Mouse (Mus musculus): ENCODE measurements around the gene Thsd4. TPM values are rescaled to one million over a fixed set of nuclear protein-coding genes. Genes with fewer than 3 reads are reported as not detected.
"Not testable (repeated sequence)": the region's sequence is repeated elsewhere in the genome, so short reads cannot be mapped to it uniquely, and the experiment has no call there.

Gene Thsd4
- polyA plus RNA-seq, 1 experiment from 2014 or later = 8.2 TPM

GRCm38 (mm10) chr9:60180936-60181335 is 340.9 kb downstream of the Thsd4 start:
- ATAC-seq (replicated peaks; ENCODE audit: extremely low read depth, insufficient read depth, low FRiP score) = no peak
- no peaks in the 10 kb centered on the region for H3K36me3 ChIP-seq (ENCODE audit: control insufficient read depth, insufficient read depth)
- H3K9ac ChIP-seq (ENCODE audit: low read length) = no peak overlapping the region
- H3K4me1 ChIP-seq (ENCODE audit: control insufficient read depth, insufficient read depth, low read length) = no peaks in the 10 kb centered on the region
- no peaks in the 10 kb centered on the region for H3K27me3 ChIP-seq (ENCODE audit: control insufficient read depth, insufficient read depth, low read length)
- no peak overlapping the region for H3K4me3 ChIP-seq (ENCODE audit: low read length)
- H3K9me3 ChIP-seq (replicated peaks; ENCODE audit: control insufficient read depth, low read length) = no peaks in the 10 kb centered on the region
- no peak overlapping the region for H3K27ac ChIP-seq (ENCODE audit: low read length)
- H3K4me2 ChIP-seq (ENCODE audit: low read depth, low read length) = no peak overlapping the region
- WGBS = 85% methylated on average over 3 of the region's 3 CpGs

- Histone ChIP-seq H3K9ac (ENCODE audit: low read length) (no peak overlapping the region), H3K36me3 (ENCODE audit: control insufficient read depth, insufficient read depth) (no peaks in the 10 kb centered on the region), H3K4me3 (ENCODE audit: low read length) (no peak overlapping the region), H3K4me1 (ENCODE audit: control insufficient read depth, insufficient read depth, low read length) (no peaks in the 10 kb centered on the region), H3K9me3 (replicated peaks; ENCODE audit: control insufficient read depth, low read length) (no peaks in the 10 kb centered on the region), H3K4me2 (ENCODE audit: low read depth, low read length) (no peak overlapping the region), H3K27ac (ENCODE audit: low read length) (no peak overlapping the region), H3K27me3 (ENCODE audit: control insufficient read depth, insufficient read depth, low read length) (no peaks in the 10 kb centered on the region)
- ATAC-seq (replicated peaks; ENCODE audit: extremely low read depth, insufficient read depth, low FRiP score) = no peak
- 79% methylated on average over 6 of the region's 6 CpGs for WGBS
These were observed 341.7 kb downstream of the Thsd4 start for GRCm38 (mm10) chr9:60180114-60180513.

GRCm38 (mm10) chr9:60176311-60176710 is 345.5 kb downstream of the Thsd4 start:
- no peaks in the 10 kb centered on the region for H3K4me1 ChIP-seq (ENCODE audit: control insufficient read depth, insufficient read depth, low read length)
- H3K36me3 ChIP-seq (ENCODE audit: control insufficient read depth, insufficient read depth) = no peaks in the 10 kb centered on the region
- 94% methylated on average over 3 of the region's 3 CpGs for WGBS
- H3K4me2 ChIP-seq (ENCODE audit: low read depth, low read length) = no peak overlapping the region
- H3K4me3 ChIP-seq (ENCODE audit: low read length) = no peak overlapping the region
- ATAC-seq (replicated peaks; ENCODE audit: extremely low read depth, insufficient read depth, low FRiP score) = no peak
- H3K9ac ChIP-seq (ENCODE audit: low read length) = no peak overlapping the region
- no peaks in the 10 kb centered on the region for H3K27me3 ChIP-seq (ENCODE audit: control insufficient read depth, insufficient read depth, low read length)
- no peak overlapping the region for H3K27ac ChIP-seq (ENCODE audit: low read length)
- no peaks in the 10 kb centered on the region for H3K9me3 ChIP-seq (replicated peaks; ENCODE audit: control insufficient read depth, low read length)

DNA sequence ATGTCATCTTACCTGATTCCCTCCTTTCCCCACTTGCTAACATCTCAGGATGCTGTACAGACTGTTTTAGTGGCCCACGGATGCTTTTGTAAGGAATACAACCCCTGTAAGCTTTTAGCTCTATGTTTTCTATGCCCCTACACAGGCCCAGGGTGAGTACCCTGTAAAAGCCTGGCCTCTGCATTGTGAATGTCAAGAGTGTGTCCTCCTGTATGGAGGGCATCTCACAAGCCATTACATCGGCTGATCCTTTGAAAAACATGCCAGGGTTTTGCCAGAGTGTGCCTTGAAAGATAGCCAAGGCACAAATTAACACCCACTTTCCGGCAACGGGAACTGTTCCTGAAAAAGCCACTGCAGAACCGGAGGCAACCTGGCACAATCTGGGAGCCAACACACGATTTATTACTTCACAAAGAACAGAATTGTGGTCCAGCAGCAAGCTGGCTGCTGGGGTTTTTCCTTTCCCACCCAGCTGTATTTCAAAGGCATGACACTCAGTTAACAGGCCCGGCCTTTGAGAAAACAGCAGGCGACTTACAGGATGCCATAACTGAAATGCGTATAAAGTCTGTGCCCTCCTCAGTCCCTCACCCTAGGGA is 349.3 kb downstream of the Thsd4 start:
- not testable (repeated sequence) for H3K9ac ChIP-seq (ENCODE audit: low read length); ATAC-seq (replicated peaks; ENCODE audit: extremely low read depth, insufficient read depth, low FRiP score); H3K4me3 ChIP-seq (ENCODE audit: low read length); H3K4me1 ChIP-seq (ENCODE audit: control insufficient read depth, insufficient read depth, low read length); H3K27ac ChIP-seq (ENCODE audit: low read length); H3K4me2 ChIP-seq (ENCODE audit: low read depth, low read length); H3K36me3 ChIP-seq (ENCODE audit: control insufficient read depth, insufficient read depth); H3K27me3 ChIP-seq (ENCODE audit: control insufficient read depth, insufficient read depth, low read length); H3K9me3 ChIP-seq (replicated peaks; ENCODE audit: control insufficient read depth, low read length)
- 52% methylated on average over 9 of the region's 9 CpGs for WGBS

DNA sequence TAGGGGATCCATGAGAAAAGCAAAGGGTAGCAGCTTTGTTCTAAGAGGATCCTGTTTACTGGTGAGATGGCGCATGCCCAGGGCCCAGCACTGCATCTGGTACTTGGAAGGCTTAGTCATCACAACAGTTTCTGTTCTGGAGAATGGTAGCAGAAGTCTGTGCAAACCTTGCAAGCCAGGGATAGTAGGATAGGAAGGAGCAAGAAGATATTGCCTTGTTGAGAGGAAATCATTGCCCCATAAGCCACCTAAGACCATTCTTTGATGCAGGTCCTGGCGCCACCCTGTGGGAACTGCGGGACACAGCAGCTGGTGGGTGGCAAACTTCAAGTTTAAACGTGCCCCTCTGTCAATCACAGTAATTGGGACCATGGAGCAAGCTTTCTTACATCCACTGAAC is 354.9 kb downstream of the Thsd4 start:
- no peak overlapping the region for H3K4me2 ChIP-seq (ENCODE audit: low read depth, low read length)
- 79% methylated on average over 4 of the region's 4 CpGs for WGBS
- no peaks in the 10 kb centered on the region for H3K36me3 ChIP-seq (ENCODE audit: control insufficient read depth, insufficient read depth)
- H3K27me3 ChIP-seq (ENCODE audit: control insufficient read depth, insufficient read depth, low read length) = no peaks in the 10 kb centered on the region
- H3K9me3 ChIP-seq (replicated peaks; ENCODE audit: control insufficient read depth, low read length) = no peaks in the 10 kb centered on the region
- no peaks in the 10 kb centered on the region for H3K4me1 ChIP-seq (ENCODE audit: control insufficient read depth, insufficient read depth, low read length)
- no peak for ATAC-seq (replicated peaks; ENCODE audit: extremely low read depth, insufficient read depth, low FRiP score)
- no peak overlapping the region for H3K27ac ChIP-seq (ENCODE audit: low read length)
- H3K9ac ChIP-seq (ENCODE audit: low read length) = no peak overlapping the region
- no peak overlapping the region for H3K4me3 ChIP-seq (ENCODE audit: low read length)

- Histone ChIP-seq H3K4me2 (ENCODE audit: low read depth, low read length) (no peak overlapping the region), H3K27me3 (ENCODE audit: control insufficient read depth, insufficient read depth, low read length) (no peaks in the 10 kb centered on the region), H3K27ac (ENCODE audit: low read length) (no peak overlapping the region), H3K4me3 (ENCODE audit: low read length) (no peak overlapping the region), H3K9ac (ENCODE audit: low read length) (no peak overlapping the region), H3K36me3 (ENCODE audit: control insufficient read depth, insufficient read depth) (no peaks in the 10 kb centered on the region), H3K9me3 (replicated peaks; ENCODE audit: control insufficient read depth, low read length) (no peaks in the 10 kb centered on the region), H3K4me1 (ENCODE audit: control insufficient read depth, insufficient read depth, low read length) (no peaks in the 10 kb centered on the region)
- 28% methylated on average over 5 of the region's 5 CpGs for WGBS
- no peak for ATAC-seq (replicated peaks; ENCODE audit: extremely low read depth, insufficient read depth, low FRiP score)
These were observed 361.0 kb downstream of the Thsd4 start for GRCm38 (mm10) chr9:60160855-60161254.

DNA sequence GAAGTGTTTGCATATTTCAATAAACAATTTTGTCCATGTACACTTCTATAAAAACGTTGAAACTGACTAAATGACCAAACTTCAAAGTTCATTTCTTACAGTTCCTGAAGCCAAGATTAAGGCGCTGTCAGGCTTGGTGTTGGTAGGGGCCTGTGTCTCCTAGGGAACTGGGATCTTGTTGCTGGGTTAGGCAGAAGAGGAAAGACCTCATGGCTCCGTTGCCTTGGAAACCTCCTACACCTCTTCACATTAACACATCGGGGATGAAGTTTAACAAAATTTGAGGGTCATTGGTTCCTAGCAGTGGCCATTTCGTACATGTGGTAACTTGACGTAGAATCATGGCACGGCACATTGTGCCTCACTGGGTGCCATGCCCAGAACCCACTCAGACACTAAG is 361.7 kb downstream of the Thsd4 start:
- Histone ChIP-seq H3K27me3 (ENCODE audit: control insufficient read depth, insufficient read depth, low read length) (no peaks in the 10 kb centered on the region), H3K4me1 (ENCODE audit: control insufficient read depth, insufficient read depth, low read length) (no peaks in the 10 kb centered on the region), H3K9ac (ENCODE audit: low read length) (no peak overlapping the region), H3K27ac (ENCODE audit: low read length) (no peak overlapping the region), H3K9me3 (replicated peaks; ENCODE audit: control insufficient read depth, low read length) (no peaks in the 10 kb centered on the region), H3K36me3 (ENCODE audit: control insufficient read depth, insufficient read depth) (no peaks in the 10 kb centered on the region), H3K4me2 (ENCODE audit: low read depth, low read length) (no peak overlapping the region), H3K4me3 (ENCODE audit: low read length) (no peak overlapping the region)
- WGBS = 80% methylated on average over 7 of the region's 7 CpGs
- ATAC-seq (replicated peaks; ENCODE audit: extremely low read depth, insufficient read depth, low FRiP score) = no peak

DNA sequence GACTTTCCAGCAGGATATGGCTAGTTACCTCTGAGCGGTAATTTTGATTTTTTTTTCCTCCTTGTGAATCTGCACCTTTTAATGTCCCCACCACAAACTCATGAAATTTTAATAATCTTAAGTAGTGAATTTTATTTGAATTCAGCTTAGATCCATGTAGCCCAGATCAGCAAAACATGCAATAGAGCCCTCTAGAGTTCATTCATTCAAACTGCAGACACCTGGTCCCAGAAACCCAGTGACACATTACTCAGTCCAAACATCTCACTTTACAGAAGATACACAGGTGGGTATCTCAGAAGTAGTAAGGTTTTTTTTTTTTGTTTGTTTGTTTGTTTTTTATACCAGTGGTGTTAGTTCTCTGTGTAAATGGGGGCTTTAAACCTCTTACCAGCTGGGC is 368.9 kb downstream of the Thsd4 start:
- H3K27ac ChIP-seq (ENCODE audit: low read length) = no peak overlapping the region
- 86% methylated on average over 1 of the region's 1 CpGs for WGBS
- ATAC-seq (replicated peaks; ENCODE audit: extremely low read depth, insufficient read depth, low FRiP score) = no peak

GRCm38 (mm10) chr9:60151897-60152627 is 369.8 kb downstream of the Thsd4 start:
- no peaks in the 10 kb centered on the region for H3K4me1 ChIP-seq (ENCODE audit: control insufficient read depth, insufficient read depth, low read length)
- H3K36me3 ChIP-seq (ENCODE audit: control insufficient read depth, insufficient read depth) = no peaks in the 10 kb centered on the region
- no peak overlapping the region for H3K27ac ChIP-seq (ENCODE audit: low read length)
- H3K9me3 ChIP-seq (replicated peaks; ENCODE audit: control insufficient read depth, low read length) = 0 out of 2 replicates have a peak, but pooled peaks cover 2% of the 10 kb centered on the region
- no peak overlapping the region for H3K9ac ChIP-seq (ENCODE audit: low read length)
- H3K27me3 ChIP-seq (ENCODE audit: control insufficient read depth, insufficient read depth, low read length) = no peaks in the 10 kb centered on the region
- 86% methylated on average over 11 of the region's 11 CpGs for WGBS
- no peak overlapping the region for H3K4me3 ChIP-seq (ENCODE audit: low read length)
- ATAC-seq (replicated peaks; ENCODE audit: extremely low read depth, insufficient read depth, low FRiP score) = no peak
- H3K4me2 ChIP-seq (ENCODE audit: low read depth, low read length) = no peak overlapping the region

More for the DNA sequence above, 368.9 kb downstream of the Thsd4 start:
- Histone ChIP-seq H3K4me3 (ENCODE audit: low read length) (no peak overlapping the region), H3K4me2 (ENCODE audit: low read depth, low read length) (no peak overlapping the region), H3K36me3 (ENCODE audit: control insufficient read depth, insufficient read depth) (no peaks in the 10 kb centered on the region), H3K9ac (ENCODE audit: low read length) (no peak overlapping the region), H3K4me1 (ENCODE audit: control insufficient read depth, insufficient read depth, low read length) (no peaks in the 10 kb centered on the region), H3K27me3 (ENCODE audit: control insufficient read depth, insufficient read depth, low read length) (no peaks in the 10 kb centered on the region), H3K9me3 (replicated peaks; ENCODE audit: control insufficient read depth, low read length) (0 out of 2 replicates have a peak, but pooled peaks cover 2% of the 10 kb centered on the region)

Data from heart, embryonic 16.5 days (tissue).